Mouse (Mus musculus) embryo, embryonic 11 days (tissue): ENCODE measurements around the gene Zfp760.
"Not testable (repeated sequence)": the region's sequence is repeated elsewhere in the genome, so short reads cannot be mapped to it uniquely, and the experiment has no call there.

Source experiments
- DNase-seq: peaks from one replicate; pipeline ENCODE4 v3.0.0-alpha.2; 2015

Gene Zfp760

GRCm38 (mm10) chr17:21707343-21707996 is at the start of gene Zfp760:
Gene Zfp760, plus strand, starts transcription at chr17:21707741.
- DNase-seq: peak; percentile 93

- DNase-seq: not testable (repeated sequence)
Measured at GRCm38 (mm10) chr17:21678826-21679225, 28.7 kb upstream of the Zfp760 start.

DNA sequence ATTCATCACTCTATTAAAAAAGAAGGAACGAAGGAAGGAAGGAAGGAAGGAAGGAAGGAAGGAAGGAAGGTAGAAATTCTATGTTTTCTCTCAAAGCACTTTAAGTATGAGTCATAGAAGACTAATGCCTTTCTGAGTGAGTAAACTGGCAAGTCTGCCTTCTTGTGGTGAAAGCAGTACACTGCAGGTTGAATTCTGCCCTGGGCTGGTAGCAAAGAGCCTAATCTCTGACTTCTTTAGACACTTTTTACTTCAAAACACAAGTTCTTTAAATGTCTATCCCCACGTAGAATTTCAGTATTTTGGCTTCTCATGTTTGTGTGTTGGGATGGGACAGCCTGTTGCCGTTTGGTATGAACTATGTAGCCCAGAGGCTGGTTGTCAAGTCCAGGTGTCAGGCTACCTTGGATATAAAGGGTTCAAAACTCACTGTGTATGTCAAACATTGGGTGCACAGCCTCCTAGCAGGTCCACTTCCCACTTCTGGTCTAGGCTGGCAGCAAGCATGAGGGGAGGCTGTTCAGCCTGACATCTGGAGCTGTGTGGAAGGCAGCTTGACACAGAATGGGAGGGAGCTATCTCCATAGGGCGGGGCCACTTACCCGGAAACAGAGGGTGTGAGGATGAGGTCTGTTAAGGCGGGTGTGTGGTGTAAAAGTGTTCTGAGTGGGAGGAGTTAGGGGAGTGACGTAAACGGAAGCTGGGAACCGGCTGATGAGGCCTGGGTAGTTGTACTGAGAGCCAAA is 28.1 kb upstream of the Zfp760 start:
- peak; percentile 91 for DNase-seq

DNA sequence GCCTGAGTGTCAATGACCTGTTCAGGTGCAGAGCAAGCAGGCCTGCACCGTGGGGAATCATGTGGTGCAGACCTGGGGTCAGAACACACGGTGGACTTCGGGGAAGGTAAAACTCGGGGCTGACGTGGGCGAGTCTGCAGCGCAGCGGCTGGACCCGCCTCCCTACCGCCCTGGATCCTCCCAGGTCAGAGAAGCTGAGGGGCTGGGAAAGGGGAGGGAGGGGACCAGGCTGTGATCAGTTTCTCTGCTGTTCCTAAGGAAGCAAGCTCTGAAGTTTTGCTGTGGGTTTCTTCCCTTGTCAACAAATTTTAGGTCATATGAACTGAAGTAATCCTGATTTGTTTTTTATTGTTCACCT is 27.5 kb upstream of the Zfp760 start:
- not testable (repeated sequence) for DNase-seq

DNA sequence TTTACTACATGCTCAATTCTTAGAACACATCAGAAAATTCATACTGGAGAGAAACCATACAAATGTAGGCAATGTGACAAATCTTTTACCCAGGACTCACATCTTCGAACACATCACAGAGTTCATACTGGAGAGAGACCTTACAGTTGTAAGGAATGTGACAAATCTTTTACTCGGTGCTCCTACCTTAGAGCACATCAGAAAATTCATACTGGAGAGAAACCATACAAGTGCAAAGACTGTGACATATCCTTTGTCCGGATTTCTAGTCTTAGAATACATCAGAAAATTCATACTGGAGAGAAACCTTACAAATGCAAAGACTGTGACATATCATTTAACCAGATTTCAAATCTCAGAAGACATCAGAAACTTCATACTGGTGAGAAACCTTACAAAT is 16.0 kb upstream of the Zfp760 start, which contains the start of gene Gm10226:
Gm10226 (plus strand) TSS at position 301 of the 400 bp plus-strand sequence.
- no peak for DNase-seq

DNA sequence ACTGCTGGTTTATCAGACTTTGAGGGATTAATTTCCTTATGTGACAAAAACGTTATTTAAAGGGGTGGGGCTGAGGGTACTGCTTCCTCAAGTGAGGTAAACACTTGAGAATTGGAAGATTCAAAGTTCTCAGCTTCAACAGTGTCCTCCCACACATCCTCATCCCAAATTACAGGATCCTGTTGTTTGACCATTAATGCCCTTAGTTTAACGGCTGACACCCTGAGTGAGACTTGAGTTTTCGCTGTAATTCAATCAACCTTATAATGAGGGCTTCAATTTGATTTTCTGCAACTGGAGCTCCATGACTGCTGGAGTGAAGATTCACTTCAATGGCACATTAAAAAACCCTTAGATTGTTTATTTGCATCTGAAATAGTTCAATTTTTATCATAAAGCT is 14.2 kb upstream of the Zfp760 start:
- no peak for DNase-seq

DNA sequence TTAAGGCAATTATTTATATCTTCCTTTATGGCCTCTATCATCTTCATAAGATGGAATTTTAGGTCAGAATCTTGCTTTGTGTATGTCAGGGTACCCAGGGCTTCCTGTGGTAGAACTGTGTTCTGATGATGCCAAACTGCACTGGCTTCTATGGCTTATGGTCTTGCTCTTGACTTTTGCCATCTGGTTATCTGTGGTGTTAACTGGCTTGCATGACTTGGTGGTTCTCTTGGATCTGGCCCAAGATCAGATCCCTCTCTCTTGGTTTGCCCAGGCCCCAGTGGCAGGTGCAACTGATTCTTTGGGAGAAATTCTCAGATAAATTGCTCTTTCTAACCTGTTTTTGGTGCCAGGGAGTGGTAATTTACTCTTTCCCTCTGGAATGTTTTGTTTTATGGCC is 11.5 kb upstream of the Zfp760 start:
- no peak for DNase-seq

DNA sequence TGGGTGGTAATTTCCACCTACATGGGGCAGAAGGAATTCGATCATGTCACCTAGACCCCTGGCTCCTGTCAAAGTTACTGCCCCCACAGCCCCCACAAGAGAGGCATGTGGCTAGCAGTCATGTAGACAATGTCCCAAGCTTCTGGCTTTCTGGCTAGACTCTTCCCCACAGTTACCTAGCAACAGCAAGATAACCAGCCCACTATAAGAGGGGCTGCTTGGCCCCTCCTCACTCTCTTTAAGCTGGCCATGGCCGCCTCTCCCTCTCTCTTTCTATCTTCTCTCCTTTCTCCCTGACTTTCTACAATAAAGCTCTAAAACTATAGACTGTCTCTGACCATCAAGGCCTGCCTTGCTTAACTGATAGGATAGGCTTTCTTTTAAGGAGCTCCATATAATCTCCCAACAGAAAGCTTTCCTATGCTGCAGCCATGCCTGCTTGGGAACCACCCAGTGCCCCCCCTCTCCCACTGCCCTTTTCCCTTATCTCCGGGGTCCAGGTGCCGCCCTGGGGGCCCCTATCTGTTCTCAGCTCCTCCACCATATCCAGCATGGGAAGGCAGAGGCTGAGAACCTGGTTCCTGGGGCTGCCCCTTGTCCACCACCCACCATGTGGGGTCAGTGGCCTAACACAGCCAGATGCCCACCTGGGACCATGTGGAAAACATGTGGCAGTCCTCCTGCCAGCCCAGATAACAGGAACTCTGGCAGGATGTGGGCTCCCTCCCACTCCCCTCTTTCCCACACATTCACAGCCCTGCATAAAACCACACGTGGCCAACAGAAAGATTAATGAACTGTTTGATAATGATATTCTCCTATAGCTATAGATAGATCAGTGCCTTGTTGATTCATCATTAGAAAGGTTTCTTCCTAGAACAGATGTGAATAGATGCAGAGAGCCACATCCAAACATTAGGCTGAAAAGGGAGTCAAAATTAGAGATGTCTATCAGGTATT is 5.0 kb upstream of the Zfp760 start:
- no peak for DNase-seq

GRCm38 (mm10) chr17:21703414-21703813 is 4.1 kb upstream of the Zfp760 start:
- DNase-seq: no peak

DNA sequence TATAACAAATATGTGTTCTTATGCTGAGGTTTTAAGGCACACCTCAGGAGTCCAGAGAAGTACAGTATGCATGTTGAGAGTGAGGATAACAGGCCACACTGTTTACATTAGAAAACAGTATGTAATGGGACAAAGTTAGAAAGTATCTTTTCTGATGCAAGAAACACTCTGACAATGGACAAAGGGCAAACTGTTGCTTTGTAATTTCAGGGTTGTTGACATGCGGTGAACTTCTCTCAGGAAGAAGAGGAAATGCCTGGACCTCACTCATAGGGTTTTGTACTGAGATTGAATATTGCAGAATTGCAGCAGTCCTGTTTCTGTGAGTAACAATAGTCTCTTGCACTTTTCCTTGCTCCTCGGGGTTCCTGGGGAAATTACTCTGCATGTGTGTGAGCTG is 860 bp downstream of the Zfp760 start:
- DNase-seq: peak; percentile 5

DNA sequence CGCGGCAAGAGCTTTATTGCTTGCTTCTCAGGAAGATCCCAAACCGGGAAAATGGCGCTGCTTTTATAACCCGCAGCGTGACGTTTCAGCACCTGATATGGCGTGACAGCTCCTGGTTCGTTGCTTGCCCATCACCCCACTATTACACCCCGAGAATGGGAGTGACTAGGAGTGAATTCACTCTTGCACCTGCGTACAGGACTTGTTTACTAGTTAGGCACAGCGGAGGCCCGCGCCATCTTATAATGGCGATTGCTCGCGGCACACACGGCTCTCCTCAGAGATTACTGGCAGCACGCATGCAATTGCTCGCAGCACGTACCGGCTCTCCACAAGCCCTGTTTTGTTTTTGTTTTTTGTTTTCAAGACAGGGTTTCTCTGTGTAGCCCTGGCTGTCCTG is 23.0 kb downstream of the Zfp760 start, which contains the start of gene Zfp229:
Zfp229 (plus strand) TSS at position 301 of the 400 bp plus-strand sequence.
- not testable (repeated sequence) for DNase-seq

- no peak for DNase-seq
Measured at GRCm38 (mm10) chr17:21733049-21733448, 25.5 kb downstream of the Zfp760 start.

- peak; percentile 93 for DNase-seq
Measured at GRCm38 (mm10) chr17:21733529-21734031, 26.0 kb downstream of the Zfp760 start.

- DNase-seq: no peak
Measured at GRCm38 (mm10) chr17:21752791-21753190, 45.2 kb downstream of the Zfp760 start.

GRCm38 (mm10) chr17:21753342-21754208 is 46.0 kb downstream of the Zfp760 start:
- DNase-seq: peak; percentile 53

GRCm38 (mm10) chr17:21770336-21770735 is 62.8 kb downstream of the Zfp760 start:
- DNase-seq: no peak
